Mouse (Mus musculus) T-cell, adult 66 days (primary cell): ENCODE results near the gene Pkp3. TPM values are rescaled to one million over a fixed set of nuclear protein-coding genes. Genes with fewer than 3 reads are reported as not detected.

Experiments
- total RNA-seq, 2 experiments: library from RNA; stranded (reverse); gene quantifications; 3 replicates in 1 of 2; 4 replicates in 1 of 2; pipeline ENCODE4 v1.2.4; 2023

Pkp3 gene
- 10 to 100 TPM; 45.7 to 59.0 TPM for total RNA-seq

DNA sequence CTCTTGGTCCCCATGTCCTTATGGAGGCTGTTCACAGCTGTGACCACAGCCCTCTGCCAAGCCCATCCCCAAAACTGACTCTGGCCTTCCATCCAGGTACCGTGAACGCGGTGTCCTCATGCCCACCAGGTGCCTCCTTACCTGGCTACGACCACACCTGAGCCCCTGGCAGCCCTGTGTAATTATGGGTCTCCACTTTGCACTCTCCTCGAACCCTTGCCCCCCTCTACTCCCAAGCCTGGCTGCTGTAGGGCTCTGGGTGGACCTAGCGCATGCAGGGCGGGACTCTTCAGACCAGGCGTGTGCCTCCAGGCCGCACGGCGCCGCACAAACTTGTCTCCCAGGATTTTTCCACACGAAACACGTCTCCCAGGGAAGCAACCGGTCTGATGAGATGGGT lies at the start of gene Pkp3:
Gene Pkp3 (plus strand): TSS at position 378 of the 400 bp plus-strand sequence.

DNA sequence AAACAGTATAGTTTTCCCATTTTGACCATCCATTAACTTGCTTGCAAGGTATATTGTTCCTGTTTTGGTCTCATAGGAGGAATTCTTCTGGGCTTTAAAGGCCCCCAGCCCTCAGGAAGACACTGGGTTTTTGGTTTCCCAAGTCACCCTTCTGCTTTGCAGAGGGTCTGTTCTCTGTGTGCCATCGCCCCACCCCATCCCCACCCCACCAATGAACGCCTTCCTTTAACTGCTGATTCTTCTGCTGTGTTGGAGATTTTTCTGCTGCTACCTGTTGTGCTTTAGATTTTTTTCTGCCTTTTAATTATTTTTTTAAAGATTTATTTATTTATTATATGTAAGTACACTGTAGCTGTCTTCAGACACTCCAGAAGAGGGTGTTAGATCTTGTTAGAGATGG lies 49.2 kb upstream of the Pkp3 start, which contains the start of gene Gm17387:
Gene Gm17387 (plus strand): TSS at position 301 of the 400 bp plus-strand sequence.

GRCm38 (mm10) chr7:141060426-141061242 lies 17.4 kb upstream of the Pkp3 start, which contains the start of gene B4galnt4:
Gene B4galnt4, plus strand, starts transcription at chr7:141061104.

DNA sequence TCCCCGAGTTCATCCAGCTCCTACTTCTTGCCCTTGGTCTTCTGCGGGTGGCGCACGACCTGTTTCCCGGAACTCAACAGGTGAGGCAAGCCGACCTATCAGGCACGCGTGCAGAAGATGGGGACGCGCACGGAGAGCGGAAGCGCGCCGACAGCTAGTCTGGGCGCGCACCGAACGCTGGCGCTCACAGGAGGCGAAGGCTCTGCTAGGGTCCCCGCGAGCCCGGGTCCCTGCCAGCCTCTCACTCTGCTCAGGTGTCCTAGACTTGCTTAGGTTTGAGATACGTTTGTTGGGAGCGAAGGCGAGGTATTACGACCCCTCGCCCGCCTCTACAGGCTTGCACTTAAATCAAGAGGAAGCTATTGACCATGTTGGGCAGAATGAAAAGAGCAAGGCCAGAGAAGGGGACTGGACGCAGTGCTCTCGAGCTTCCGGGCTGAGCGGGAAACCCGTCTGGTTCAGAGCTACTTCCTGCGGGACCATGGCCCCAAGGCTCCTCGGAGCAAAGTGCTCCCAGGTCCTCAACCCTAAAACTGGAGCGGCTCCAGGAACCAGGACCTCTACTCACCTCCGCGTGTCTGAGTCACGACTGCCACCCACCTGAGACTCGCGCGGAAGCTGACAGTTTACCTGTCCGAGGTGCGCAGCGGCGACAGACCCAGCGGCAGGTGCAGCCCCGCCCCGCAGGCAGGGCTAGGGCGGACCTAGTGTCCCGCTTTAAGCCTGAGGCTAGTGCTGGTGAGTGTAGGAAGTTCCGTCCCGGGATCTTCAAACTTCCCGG lies 22.1 kb downstream of the Pkp3 start, which contains the start of gene Sigirr:
Gene Sigirr (minus strand): TSS at position 662 of the 781 bp plus-strand sequence.

DNA sequence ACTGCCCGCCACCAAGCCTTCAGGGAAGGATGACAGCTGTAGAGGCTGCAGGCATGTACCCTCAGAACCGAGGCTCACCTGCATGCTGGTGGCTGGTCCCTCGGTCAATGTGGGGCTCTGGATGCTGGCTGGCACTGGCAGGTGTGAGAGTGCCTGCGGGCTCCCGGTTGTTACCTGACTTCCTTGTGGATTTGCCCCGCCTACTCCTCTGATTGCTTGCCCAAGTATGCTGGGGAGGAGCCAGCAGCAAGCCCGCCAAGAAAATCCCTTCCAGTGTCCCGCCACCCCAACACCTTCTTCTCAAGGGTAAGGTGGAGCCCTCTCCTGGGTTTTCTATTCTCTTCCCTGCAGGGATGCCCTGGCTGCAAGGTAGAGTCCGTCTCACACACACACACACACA lies 39.6 kb downstream of the Pkp3 start, which contains the start of gene Ano9:
Gene Ano9 (minus strand): TSS at position 171 of the 400 bp plus-strand sequence.

DNA sequence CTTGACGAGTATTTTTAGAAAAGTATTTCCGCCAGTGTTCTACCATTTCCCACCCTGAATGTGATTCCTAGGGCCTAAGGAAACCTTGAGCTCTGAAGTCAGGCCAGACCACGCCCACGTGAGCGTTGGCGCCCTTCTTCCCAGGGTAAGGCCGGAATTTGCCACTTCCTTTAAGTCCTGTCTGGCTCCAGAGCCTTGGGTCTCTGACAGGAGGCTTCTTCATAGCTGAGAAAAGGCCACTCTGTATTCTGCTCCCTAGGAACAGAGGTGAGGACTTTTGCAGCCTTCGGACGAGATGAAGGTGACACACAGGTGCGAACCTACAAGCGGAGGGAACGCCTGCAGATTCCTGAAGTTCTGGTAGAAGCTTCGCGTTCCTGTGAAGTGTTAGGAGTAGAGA lies 44.2 kb downstream of the Pkp3 start, which contains the start of gene Ptdss2:
Gene Ptdss2 (plus strand): TSS at position 138 of the 400 bp plus-strand sequence.

Other genes with a start within 250 kb of the Pkp3 start
- not detected for gene Urah, start 243.2 kb upstream of the Pkp3 start, total RNA-seq
- gene Scgb1c1, start 232.7 kb upstream of the Pkp3 start, total RNA-seq: not detected
- not detected for gene Odf3, start 230.4 kb upstream of the Pkp3 start, total RNA-seq
- not detected for gene Gm45785, start 221.9 kb upstream of the Pkp3 start, total RNA-seq
- gene Ric8a, start 221.3 kb upstream of the Pkp3 start, total RNA-seq: 100 to 1,000 TPM; 109 to 116 TPM
- gene Bet1l, start 220.6 kb upstream of the Pkp3 start, total RNA-seq: 10 to 100 TPM; 31.2 to 31.7 TPM
- 10 to 100 TPM; 75.3 to 88.5 TPM for gene Psmd13, start 196.2 kb upstream of the Pkp3 start, total RNA-seq
- gene Sirt3, start 195.9 kb upstream of the Pkp3 start, total RNA-seq: 1 to 10 TPM; 8.4 to 9.2 TPM
- gene Cox8b, start 177.8 kb upstream of the Pkp3 start, total RNA-seq: not detected
- under 1 TPM in 1 of 2 experiments, not detected in 1; 0.17 TPM for gene Nlrp6, start 157.3 kb upstream of the Pkp3 start, total RNA-seq
- 1 to 10 TPM; 7.3 to 8.9 TPM for gene Pgghg, start 136.8 kb upstream of the Pkp3 start, total RNA-seq
- not detected for gene Ifitm5, start 127.9 kb upstream of the Pkp3 start, total RNA-seq
- gene Gm45717, start 122.3 kb upstream of the Pkp3 start, total RNA-seq: not detected
- gene Ifitm2, start 122.2 kb upstream of the Pkp3 start, total RNA-seq: 10 to 100 TPM; 17.0 to 18.4 TPM
- gene Ifitm1, start 111.0 kb upstream of the Pkp3 start, total RNA-seq: 1 to 10 TPM in 1 of 2 experiments, not detected in 1; 5.9 TPM
- gene Ifitm3, start 67.4 kb upstream of the Pkp3 start, total RNA-seq: 1 to 10 TPM; 1.2 to 5.6 TPM
- not detected for gene Ifitm6, start 60.3 kb upstream of the Pkp3 start, total RNA-seq
- not detected for gene Gm17387, start 49.1 kb upstream of the Pkp3 start, total RNA-seq
- gene B4galnt4, start 17.1 kb upstream of the Pkp3 start, total RNA-seq: 1 to 10 TPM; 1.4 to 2.2 TPM
- 10 to 100 TPM; 74.9 to 85.3 TPM for gene Sigirr, start 22.4 kb downstream of the Pkp3 start, total RNA-seq
- gene Ano9, start 39.6 kb downstream of the Pkp3 start, total RNA-seq: not detected
- 10 to 100 TPM; 12.0 to 12.5 TPM for gene Ptdss2, start 44.2 kb downstream of the Pkp3 start, total RNA-seq
- gene Rnh1, start 94.6 kb downstream of the Pkp3 start, total RNA-seq: 10 to 100 TPM; 35.2 to 41.1 TPM
- gene Hras, start 115.8 kb downstream of the Pkp3 start, total RNA-seq: 10 to 100 TPM; 38.9 to 45.3 TPM
- 1 to 10 TPM; 4.8 to 5.0 TPM for gene Lrrc56, start 115.9 kb downstream of the Pkp3 start, total RNA-seq
- 1 to 10 TPM; 2.4 to 2.6 TPM for gene Lmntd2, start 135.9 kb downstream of the Pkp3 start, total RNA-seq
- 1 to 10 TPM; 9.3 to 9.6 TPM for gene Rassf7, start 137.6 kb downstream of the Pkp3 start, total RNA-seq
- gene Phrf1, start 150.6 kb downstream of the Pkp3 start, total RNA-seq: 100 to 1,000 TPM; 173 to 177 TPM
- gene Irf7, start 188.3 kb downstream of the Pkp3 start, total RNA-seq: 10 to 100 TPM; 34.4 to 53.3 TPM
- gene Cdhr5, start 198.6 kb downstream of the Pkp3 start, total RNA-seq: not detected
- gene Sct, start 200.9 kb downstream of the Pkp3 start, total RNA-seq: not detected
- gene Drd4, start 213.8 kb downstream of the Pkp3 start, total RNA-seq: not detected
- gene Deaf1, start 249.5 kb downstream of the Pkp3 start, total RNA-seq: 10 to 100 TPM; 65.6 to 68.5 TPM
- gene Tmem80, start 249.5 kb downstream of the Pkp3 start, total RNA-seq: 10 to 100 TPM; 20.7 to 21.2 TPM